Mouse (Mus musculus) embryo, embryonic 10.5 days (tissue): ENCODE data around the gene Srpx.

Source experiments
- DNase-seq: peaks from one replicate; pipeline ENCODE4 v3.0.0-alpha.2; 2015; ENCODE audit warnings: low spot score

Gene Srpx

DNA sequence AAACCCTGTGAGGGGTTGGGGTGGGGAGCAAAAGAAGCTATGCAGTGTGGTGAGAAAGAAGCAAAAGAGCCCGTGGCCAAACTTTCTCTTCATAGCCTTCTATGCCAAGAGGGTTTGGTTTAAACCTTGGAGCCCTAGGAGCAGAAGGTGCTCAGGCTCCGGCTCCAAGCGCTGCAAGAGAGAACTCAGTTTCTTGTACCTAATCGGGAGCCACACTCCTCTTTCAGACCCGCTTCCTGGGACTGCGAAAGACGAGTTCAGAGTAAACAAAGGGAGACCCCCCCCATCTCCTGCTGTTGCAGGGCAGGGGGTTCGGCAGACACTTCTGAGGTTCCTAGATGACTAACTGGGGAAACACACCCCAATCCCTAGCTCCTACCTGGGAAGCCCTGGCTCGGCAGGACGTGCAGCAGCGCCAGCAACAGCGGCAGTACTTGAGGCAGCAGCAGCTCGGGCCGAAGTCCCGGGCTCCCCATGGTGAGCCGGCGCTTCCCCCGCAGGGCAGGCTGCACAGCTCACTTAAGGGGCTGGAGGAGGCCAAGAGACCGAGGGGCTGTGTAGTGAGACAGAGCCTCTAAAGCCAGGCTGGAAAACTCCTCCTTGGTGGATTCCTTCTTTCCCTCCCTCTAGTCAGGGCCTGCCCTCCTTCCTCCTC lies at the start of gene Srpx:
Srpx (minus strand) TSS at position 645 of the 655 bp plus-strand sequence.
- peak; percentile 19 for DNase-seq

DNA sequence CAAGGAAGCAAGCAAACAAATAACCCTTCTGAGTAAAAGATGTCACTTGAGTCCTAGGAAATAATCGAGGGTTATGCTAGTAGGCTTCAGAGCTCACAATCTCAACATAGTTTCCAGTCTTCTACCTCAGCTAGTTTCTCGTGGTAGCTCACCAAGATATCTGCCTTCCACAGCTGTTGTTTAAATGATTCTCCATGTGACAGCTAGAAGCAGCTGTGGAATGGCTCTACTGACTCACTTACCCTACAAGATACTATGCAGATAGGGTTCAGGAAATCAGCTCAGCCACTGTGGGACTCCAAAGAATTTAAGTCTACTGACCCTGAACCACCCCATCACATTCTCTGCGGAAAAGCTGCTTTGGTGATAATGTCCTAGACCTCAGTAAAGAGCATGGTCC lies 34.9 kb upstream of the Srpx start:
- DNase-seq = no peak

DNA sequence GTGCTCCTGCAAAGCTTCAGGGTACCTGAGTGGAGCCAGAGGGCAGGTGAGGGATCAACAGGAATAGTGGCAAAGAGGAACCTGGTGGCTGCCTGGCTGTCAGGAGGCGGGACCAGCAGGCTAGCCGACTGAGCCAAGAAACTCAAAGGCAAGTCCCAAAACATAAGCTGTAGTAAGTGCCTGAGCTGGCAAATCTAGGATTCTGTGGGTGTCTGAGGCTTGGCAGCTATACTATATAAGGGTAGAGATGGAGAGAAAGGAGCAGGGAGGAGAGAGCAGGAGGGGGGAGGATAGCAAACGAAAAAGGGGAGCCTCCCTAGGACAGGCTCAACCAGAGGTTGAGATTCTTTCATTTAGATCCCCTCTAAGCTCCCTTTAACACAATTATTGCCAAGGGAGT lies 1.7 kb downstream of the Srpx start:
- no peak for DNase-seq

DNA sequence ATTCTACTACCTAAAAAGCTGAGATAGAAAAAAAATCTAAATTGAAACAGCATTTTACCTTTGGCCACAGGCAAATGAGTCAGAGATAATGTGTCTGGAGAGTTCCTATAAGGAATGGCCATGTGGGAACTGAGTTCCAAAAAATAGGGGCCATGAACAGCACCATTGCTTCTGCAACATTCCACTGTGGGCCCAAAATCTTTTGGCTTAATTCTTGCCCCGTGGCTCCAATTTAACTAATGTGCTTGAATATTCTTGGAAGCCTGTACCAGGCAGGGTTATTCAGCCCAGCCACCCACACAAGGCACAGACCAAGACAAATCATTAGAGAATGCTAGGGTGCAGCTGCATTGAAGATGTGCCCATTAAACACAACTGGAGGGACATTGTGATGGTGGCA lies 6.8 kb downstream of the Srpx start:
- DNase-seq = no peak

DNA sequence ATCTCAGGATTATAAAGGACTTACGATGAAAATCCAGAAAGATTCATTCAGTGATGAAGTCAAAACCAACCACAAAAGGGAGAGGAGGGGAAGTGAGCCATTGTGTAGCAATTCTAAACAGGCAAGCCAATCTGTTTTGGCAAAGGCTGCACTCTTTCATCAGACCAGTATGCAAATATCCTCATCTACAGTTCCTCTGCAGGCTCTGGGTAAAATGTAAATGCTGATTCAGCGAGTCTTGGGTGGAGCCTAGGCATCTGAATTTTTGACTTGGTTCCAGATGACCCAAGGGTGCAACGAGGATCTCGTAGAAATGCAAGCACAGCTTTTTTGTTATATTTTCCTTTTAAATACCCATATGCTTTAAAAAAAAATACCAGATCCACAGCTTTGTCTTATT lies 9.0 kb downstream of the Srpx start:
- DNase-seq = no peak

DNA sequence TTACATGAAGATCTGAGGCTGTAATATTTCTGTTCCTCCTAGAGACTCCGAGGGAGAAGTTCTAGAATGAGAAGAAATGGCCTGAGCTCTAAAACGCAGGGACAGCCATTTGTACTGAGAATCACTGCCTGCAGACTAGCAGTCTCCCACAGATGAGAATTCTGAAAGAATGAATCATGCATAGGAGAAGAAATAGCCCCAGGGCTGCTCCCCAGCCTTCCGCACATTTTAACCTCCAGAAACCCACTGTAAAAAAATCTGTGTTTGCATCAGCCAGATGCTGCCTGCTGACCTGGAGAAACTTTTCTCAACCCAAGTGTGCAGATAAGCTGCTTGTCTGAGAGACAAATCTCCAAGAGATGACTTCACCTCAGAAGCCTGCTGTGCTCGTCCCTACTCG lies 12.0 kb downstream of the Srpx start:
- no peak for DNase-seq

DNA sequence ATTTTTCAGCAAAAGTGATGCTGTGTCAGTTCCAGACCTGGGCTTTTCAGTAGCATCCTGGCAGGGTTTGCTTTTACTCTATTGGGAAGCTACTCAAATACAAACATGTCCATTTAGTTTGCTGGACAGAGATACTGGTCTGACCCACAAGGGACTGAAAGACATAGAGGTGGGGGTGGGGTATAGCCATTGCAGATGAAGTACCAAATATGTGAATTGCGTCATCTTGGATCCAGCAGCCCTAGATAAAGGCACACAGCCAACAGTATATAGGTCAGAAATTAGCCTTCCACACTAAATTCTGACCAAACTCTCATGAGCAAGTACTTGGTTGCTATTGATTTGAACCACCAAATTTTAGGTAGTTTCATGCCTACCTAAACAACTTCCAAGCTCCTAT lies 14.8 kb downstream of the Srpx start:
- no peak for DNase-seq

DNA sequence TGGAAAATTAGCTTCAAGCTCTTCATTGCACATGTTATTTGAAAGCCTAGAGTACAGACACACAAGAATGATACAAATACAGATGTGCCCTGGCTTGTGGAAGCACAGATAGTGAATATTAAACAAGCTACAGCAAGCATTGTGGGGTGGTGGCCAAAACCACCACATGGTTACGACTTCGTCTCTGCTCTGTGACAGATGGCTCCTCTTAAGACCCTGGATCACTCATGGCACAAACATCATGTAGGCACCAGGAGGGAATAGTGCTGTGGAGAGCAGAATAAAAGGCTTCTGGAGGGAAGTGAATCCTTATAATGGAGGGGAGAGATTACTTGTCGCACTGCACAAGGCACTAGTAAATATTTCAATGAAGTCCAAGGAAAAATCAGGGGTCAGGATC lies 21.7 kb downstream of the Srpx start:
- no peak for DNase-seq

DNA sequence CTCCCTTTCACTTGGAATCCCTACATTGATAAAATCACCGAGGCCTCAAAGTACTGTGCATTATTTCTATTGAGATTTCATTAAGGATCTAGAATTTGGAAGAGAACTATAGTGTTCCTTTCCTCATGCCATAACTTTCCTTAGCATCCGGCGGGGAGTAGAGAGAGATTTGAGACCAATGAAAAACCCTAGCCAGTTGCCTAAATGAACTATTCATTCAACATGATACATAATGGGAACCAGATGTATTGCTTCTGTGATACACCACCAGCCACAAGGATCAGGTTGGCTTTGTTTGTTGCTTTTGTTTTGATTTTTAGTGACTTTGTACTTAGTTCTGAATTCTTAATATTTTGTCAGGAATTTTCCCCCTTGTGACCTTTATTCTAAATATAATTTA lies 37.1 kb downstream of the Srpx start:
- peak; percentile 9 for DNase-seq

DNA sequence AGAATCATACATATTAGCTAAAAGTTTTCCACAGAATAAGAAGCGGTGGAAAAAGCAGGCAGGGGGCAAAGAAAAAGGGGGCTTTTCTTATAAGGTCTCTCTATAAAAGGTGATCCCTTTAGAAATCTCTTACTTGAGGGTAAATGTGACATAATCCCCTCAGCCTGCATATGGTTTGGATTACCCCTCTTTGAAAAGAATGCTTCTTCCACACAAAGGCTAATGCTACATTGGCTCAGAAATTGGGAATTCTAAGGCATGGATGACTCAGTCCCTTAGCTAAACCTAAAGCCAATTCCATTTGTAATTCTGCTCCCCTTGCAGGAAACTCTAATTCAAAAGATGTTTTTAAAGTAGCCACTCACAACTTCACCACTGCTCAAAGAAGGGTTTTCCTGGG lies 37.5 kb downstream of the Srpx start:
- peak; percentile 20 for DNase-seq

DNA sequence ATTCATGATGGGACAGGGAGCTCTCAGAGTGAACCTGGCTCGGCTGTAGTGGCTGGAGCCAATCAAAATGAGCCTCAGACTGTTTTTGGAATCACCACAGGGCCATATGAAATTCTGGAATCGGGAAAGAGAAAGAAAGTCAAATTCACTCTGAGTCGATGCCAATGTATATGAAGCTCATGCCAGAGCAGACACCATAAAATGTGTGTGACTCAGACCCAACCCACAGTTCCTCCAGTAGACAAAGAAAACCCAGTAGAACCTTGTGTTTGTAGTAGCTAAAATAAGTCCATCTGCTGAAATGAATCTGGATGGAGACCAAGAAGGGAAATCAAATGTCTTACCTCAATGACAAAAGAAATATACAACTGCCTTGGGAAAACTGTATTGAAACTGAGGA lies 43.5 kb downstream of the Srpx start:
- DNase-seq = no peak

DNA sequence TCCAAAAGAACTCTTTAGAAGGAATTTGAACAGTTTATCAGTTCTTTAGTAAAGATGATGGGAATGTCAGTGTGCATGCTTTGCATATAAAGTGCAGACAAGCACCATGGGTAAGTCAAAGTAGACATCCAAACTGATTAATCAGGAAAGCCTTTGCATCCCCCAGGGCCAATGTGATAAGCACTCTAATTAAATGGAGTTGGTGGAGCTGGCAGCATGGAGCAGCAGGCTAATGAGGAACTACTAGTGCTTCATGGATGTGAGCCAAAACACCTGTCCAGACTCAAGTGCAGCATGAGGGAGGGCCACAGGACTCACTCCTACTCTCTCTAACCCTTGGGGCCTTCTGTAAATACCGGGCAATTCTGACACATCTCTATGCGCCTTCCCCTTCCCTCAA lies 46.0 kb downstream of the Srpx start:
- no peak for DNase-seq

DNA sequence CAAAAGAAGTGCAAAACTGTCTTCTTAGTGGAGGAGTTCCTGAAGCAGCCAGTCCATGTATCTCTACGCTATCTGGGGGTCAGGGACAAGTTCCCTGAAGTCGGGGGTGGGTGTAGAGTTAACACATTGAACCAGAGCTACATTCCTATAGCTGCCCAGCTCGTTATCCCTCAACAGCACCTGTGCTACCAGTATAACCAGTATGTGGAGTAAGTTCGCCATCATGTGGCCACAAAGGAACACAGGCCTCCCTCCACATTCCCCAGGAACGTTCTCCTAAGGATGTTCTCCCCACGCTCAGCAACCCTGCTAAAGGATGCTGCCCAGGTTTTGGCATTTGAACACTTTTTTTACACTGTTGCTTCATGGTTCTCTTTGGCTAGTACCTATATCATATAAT lies 46.8 kb downstream of the Srpx start:
- DNase-seq = peak; percentile 32

DNA sequence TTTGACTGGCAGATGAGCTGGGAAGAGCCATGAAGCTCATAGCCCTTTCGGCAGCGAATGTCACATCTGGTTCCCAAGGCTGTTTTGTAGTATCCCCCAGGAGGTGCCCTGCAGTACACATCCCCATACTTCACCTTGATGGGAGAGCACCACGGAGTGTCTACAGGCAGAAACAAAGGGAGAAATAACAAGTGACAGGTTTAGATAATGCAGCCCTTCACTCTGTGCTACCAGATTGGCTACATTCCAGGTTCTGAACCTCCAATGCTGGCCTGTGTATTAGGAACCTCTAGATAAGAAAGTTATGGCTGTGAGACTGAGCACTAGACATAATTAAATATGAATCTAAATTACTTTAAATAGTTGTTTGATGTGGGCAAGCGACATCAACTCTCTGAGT lies 48.1 kb downstream of the Srpx start:
- no peak for DNase-seq

DNA sequence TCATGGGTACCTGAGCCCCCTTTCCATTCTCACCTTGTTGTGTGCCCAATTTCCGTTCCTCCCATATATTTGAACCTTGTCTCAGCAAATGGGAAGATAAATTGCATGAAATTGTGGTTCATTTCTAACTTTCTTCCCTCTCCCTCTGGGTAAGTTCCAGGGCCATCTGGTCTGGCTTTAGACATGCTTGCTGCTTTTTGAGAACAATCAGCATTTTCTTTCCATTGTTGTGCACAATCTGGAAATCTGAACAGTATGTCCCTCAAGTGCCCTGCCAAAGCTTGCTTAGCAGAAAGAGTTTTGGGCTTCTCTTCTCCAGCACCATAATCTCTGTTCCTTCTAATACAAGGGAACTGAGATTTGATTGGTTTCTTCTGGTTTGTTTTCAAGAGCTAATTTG lies 53.7 kb downstream of the Srpx start:
- DNase-seq = no peak

DNA sequence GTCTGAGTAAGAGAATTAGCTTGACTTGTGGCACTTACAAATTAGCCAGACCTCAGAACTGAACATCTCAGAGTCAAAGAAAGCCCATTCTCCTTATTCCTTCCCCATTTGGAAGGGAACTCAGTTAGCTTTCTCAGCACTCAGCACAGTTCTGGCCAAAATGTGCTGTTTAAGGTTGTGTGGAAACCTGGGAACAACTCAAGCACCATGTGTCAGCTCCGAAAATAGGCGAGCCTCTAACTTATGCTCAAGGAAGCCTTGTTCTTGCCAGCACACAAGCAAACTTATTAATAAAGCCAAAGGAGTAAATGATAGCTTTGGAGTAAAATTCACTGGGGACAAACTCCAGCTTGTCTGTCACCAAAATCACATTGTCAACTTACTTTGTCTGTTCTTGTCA lies 54.1 kb downstream of the Srpx start:
- no peak for DNase-seq

DNA sequence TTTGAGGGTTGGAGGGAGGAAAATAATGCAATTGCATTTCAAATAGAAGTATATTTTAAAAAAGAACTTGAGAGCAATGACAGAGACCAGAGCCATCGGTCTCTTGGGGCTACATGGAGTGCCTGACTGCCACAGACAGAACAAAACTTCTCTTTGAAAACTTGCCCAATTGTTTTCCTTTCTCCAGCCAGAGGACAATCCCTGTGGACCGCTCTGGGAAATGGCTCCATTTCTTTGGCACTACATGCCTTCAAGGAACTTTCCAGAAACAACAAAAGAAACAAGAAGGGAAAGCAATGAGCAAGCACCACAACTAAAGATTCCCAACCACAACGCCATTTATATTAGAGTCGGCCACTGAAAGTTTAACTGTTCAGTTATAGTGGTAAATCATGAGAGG lies 55.3 kb downstream of the Srpx start:
- no peak for DNase-seq

DNA sequence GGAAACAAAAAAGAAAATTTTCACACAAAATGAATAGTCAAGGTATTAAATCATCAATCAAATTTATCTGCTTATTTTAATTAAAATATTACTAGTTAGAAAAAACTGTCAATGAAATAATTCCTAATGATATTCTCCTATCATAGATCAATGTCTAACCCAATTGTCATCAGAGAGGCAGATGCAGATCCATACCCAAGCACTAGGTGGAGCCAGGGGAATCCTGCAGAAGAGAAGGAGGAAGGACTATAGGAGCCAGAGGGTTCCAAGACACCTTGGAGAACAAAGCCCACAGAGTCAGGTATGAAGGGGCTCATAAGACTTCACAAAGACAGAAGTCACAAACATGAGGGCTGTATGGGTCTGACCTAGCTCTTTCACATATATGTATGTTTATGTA lies 82.8 kb downstream of the Srpx start:
- peak; percentile 15 for DNase-seq

DNA sequence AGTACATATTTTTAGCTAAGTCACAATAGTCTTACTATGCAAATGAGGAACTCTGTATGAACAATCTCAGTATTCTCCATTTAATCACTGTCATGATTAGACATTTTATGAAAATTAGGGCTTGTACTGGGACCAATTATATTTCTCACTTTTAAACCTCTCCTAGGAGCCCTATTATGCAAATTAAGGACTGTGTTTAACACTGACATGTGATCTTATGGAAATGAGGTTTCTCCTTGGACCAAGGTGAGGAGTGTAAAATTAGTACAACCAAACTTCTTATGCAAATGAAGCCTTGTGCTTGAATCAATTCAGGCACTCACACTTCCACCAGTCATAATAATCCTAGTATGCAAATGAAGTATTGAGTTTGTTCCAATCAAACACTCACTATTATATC lies 107.3 kb downstream of the Srpx start:
- no peak for DNase-seq

DNA sequence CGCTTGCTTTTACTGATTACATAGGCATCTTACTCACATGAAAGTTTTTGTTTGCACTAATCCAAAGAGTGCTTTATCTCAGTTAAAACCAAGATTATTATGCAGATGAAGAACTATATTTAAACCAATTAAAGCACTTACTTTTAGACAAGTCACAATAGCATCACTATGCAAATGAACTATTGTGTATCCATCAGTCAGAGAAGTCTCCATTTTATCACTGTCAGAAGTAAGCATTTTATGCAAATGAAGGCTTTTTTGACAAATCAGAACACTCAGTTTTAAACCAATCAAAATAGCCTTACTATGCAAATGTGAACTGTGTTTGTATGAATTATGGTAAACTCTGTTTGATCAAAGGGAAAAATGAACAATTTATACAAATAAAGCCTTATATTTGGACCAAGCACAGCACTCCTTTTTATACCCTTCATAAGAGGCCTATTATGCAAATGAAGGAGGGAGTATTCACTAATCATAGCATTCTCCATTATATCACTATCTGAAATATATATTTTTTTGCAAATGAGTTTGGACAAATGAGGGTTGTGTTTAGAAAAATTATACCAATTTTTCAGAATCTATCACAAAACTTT lies 109.7 kb downstream of the Srpx start:
- DNase-seq = no peak

DNA sequence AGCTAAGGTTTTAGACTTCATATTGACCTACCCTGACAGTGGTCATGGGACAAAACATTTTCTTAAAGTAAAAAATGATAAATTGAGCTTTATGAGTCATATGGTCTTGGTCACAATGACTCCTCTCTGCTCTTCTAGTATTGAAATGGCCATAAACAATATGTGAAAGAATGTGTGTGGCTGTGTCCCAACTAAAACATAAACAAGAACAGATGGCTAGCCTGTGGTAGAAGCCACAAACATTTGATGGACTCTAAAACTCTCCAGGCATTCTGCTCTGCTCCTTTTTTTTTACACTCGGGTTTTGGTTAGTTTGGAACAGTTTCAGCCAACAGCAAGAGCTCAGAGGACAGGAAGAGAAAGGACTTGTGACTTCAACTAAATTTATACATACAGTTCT lies 111.6 kb downstream of the Srpx start:
- DNase-seq = no peak

DNA sequence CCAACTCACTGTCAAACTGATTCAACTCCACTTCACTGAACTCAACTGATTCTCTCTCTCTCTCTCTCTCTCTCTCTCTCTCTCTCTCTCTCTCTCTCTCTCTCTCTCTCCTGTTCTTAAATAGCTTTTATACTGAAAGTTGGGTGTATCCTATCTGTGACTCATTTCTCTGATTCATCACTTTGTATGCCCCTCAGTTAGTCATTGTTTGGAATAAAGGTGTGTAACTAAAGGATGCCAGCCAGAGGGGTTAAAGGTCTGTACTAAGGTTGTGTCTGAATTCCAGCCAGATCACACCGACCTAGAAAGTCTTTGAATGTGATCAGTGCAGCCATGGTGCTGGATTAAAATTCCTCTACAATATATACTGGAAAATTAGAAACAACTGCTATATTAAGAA lies 116.8 kb downstream of the Srpx start:
- no peak for DNase-seq
